Mouse (Mus musculus) layer of hippocampus, adult 2 months (tissue): ENCODE results near the gene Pik3ip1. TPM values are rescaled to one million over a fixed set of nuclear protein-coding genes. Genes with fewer than 3 reads are reported as not detected.

Source experiments
- DNase-seq, 2 experiments: peaks; one replicate each; pipeline ENCODE4 v3.0.0; 2022; ENCODE audit warnings: low spot score in 2 of 2
- H3K27ac ChIP-seq: fragments of 200-600 bp; 2 replicates; pipeline ENCODE4 v1.8.1; 2022
- H3K4me3 ChIP-seq: fragments of 200-600 bp; 2 replicates; pipeline ENCODE4 v1.8.1; 2022; ENCODE audit warnings: mild to moderate bottlenecking
- CTCF ChIP-seq: fragments of 200-600 bp; conservative IDR thresholded peaks from 2 replicates; pipeline ENCODE4 v1.8.1; 2022; ENCODE audit warnings: antibody characterized with exemption, mild to moderate bottlenecking, moderate library complexity
- total RNA-seq, 2 experiments: library from RNA; stranded (reverse); gene quantifications; 2 replicates each; pipeline ENCODE4 v1.2.3; 2021

Gene Pik3ip1
- total RNA-seq, 2 experiments from 2014 or later, result 35.9 to 41.5 TPM

DNA sequence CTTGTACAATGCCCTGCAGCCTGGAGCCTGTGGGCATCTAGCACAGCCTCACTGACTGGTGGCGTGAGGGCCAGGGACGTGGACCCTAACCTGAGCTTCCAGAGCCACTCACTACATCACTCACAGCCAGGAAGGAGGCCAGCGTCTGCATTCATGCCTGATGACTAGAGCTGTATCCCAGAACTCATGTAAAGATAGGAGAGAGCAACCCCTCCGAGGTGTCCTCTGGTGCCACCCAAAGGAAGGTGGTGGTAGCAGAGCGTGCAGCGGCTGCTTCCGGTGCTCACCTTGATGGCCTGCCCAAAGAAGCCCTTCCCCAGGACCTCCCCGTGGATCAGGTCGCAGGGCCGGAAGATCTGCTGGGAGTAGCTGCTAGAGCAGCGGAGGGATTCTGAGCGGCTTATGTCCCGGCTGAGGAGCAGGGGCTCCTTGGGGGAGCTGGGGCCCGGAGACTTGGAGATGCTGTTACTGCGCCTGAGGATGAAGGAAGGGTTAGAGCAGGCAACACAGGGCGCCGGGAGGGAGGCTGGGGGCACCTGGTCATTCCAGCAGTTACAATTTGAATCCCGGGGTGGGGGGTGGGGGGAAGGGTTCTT, 22.9 kb downstream of the Pik3ip1 start:
- TF ChIP-seq CTCF, result peak; percentile 60
- Histone ChIP-seq H3K27ac (no peak overlapping the region), H3K4me3 (no peak overlapping the region)
- no peak for DNase-seq

DNA sequence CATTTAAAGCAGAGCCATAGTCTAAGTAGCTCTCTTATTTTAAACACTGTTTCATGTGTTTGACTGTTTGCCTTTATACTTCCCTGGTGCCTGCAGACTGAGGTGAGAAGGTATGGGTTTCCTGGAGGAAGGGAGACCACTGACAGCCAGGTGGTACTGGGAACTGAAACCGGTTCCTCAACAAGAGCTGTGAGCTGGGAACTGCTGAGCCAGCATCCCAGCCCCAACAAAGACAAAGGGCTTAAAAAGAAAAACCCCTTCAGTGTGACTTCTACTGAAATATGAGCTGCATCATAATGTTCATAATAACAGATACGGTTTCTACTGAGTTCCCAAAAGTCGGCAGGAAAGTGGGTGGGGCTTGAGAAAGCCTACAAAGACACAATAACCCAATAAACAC, 32.7 kb downstream of the Pik3ip1 start:
- Histone ChIP-seq H3K4me3 (no peak overlapping the region), H3K27ac (no peak overlapping the region)
- TF ChIP-seq CTCF, result no peak
- DNase-seq, result no peak

DNA sequence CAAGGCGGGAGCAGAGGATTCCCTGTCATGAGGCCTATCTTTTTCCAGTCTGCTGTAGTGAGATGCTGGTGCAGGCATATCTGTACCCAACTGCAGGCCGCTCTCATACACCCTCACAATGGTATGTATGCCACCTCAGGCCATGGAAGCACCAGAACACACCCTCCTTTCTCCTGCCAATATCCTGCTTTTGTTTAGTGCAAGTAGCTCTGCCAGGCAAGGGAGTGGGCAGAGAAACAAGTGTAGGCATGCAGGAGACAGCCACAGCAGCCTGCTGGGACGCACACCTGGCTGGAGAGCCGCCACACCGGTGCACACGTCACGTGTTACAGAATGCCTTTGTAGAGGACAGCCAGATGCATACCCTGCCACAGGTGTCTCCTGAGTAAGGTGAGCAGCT, 36.2 kb downstream of the Pik3ip1 start:
- TF ChIP-seq CTCF, result no peak
- no peak for DNase-seq
- H3K4me3 ChIP-seq, result no peak overlapping the region
- H3K27ac ChIP-seq, result no peak overlapping the region

DNA sequence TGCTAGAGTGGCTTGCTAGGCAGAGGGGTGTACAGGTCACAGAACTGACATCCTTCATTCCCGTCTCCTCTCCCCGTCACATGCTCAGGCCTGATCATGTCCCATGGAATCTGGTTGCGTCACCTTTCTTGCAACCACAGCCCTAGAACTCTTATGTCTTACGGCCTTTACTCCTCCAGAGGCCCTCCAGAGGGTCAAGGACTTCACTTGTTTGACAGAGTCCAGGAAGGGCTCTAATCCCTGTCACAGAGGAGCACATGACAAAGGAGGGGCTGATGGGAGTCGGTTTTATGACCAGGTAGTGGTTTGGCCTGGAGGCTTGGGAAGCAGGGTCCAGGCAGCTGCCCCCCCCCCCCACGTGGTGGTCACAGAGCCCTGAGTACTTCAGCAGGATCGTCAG, 38.8 kb downstream of the Pik3ip1 start:
- no peak for TF ChIP-seq CTCF
- H3K27ac ChIP-seq, result no peak overlapping the region
- DNase-seq, result no peak
- H3K4me3 ChIP-seq, result no peak overlapping the region

DNA sequence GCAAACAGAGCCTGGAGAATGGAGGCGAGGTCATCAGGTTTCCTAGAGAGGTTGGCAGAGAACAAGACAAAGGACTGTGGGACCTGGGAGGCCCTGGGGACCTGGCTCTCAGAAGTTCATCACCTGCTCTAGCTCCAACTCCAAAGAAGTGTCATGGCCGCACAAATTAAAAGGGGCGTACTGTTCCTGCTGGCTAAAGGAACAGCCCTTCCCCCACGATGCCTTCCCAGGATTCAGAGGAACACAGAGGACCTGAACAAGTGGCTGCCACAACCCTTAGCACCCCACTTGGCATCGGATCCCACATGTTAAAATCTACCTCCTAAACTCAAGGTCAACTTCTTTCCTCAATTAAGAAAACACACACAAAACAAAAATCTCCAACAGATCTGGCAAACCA, 39.2 kb downstream of the Pik3ip1 start:
- no peak for DNase-seq
- TF ChIP-seq CTCF, result no peak
- Histone ChIP-seq H3K27ac (no peak overlapping the region), H3K4me3 (peak overlapping the region; percentile 83; the same call in 1 of the 2 replicates)

DNA sequence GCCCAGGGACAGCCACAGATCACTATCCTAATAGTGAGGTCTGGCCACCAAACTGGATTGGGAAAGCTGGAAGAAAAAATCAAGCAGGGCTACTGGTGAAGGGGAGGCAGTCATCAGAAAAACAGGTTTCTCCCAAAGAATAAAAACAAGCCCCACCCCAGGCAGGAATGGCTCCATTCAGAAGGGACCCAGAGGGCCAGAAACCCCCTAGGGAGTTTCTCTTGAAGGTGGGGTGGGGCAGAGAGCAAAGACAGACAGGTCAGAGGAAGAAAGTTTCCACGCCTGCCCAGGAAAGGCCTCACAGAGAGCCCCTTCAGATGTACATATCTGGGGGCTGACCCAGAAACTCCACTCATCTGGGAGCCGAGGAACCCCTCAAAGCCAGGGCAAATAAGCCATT, 40.0 kb downstream of the Pik3ip1 start:
- H3K27ac ChIP-seq, result peak overlapping the region; percentile 92; the same call in 1 of the 2 replicates

DNA sequence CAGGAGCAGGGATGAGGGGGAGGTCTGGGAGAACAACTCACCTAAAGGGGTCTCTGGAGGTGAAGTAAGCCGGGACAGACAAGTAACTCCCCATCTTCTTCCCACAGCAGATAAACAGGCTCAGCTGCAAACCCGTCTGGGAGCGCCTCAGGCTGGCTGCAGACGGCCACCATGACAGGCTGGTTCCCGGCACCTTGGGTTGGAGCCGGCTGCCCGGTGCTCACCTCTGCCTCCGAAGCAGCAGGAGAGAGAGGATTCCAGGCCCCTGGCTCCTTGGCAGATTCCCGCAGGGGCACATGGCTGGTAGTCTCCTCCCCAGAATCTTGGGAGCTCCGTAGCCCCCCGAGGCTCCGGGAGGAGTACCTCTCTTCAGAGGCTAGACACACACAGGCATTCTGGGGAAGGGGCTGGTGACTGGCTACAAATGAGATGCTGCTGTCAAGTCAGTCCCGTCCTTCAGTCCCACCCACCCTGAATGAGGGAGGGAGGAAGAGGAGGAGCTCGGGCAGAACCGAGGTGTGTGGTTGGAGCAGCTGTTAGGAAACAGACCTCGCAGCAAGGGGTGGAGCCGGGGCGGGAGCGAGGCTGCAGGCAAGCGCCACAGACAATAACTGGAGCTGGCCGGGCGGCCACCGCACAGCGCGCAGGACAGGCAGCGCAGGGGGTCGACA, 40.9 kb downstream of the Pik3ip1 start:
- peak; percentile 79 to 91 for DNase-seq
- Histone ChIP-seq H3K4me3 (peak overlapping the region; percentile 83), H3K27ac (peak overlapping the region; percentile 92)
- no peak for TF ChIP-seq CTCF

More for the DNA sequence above, 40.0 kb downstream of the Pik3ip1 start:
- peak overlapping the region; percentile 83 for H3K4me3 ChIP-seq
- TF ChIP-seq CTCF, result no peak
- no peak for DNase-seq

DNA sequence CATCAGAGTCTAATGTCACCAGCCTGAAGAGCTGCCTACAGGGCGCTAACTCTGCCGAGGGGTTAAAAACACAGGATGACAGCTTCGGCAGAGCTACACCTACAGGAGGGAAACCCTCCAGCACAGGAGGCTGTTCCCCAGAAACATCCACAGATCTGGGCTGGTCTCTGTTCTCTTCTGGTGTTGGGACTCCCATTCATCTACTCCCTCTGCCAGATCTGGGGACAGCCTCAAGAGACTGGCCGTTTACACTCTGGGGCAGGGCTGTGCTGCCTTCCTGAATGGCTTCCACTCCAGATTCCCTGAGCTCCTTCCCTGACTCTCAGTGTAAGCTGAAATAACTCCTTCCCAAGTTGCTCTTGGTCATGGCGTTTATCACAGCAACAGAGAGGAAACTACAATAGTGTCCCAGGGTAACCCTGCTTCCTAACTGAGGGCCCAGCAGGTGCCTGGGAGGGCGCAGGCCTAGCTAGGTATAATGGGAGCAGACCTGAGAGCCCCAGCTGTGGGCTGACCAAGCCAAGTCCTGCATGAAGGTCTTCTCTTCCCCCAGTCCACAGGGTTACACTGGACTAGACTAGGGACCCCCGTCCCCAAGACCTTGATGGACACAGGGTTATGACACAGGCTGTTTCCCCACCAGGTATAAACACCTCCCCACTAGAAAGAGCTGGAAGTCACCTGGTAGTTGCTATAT, 41.5 kb downstream of the Pik3ip1 start:
- Histone ChIP-seq H3K27ac (peak overlapping the region; percentile 92), H3K4me3 (peak overlapping the region; percentile 83)
- no peak for DNase-seq
- TF ChIP-seq CTCF, result no peak

DNA sequence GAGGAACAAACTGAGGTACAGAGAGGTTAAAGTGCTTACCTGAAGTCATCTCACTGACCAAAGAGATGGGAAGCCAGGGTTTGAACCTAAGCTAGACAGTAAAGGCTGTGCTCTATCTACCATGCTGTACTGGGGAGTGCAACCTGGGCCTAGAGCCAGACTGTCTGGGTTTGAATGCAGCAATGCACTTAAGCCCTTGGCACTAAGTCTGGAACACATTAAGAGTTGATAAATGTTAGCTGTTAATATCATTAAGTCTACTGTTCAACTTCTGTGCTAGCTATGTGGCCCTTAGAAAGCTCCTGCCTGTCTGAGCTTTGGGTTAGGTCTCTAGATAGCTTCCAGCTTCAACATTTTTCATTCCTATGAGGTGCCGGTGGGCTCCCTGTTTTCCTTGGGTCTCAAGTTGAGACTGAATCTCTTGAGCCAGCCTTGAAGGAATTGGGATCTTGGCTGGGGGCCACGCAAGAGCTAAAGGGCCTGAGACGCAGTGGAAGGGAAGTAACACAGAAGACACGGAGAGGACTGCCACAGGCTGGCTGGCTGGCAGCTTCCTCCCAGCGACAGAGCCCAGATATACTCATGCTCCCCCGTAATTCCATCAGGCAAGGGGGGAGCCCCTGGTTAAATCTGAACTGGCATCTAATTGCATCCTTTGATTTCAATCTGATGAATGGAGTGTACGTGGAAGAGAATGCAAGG, 43.5 kb downstream of the Pik3ip1 start:
- TF ChIP-seq CTCF, result no peak
- no peak overlapping the region for H3K4me3 ChIP-seq
- peak overlapping the region; percentile 67 for H3K27ac ChIP-seq
- no peak for DNase-seq

DNA sequence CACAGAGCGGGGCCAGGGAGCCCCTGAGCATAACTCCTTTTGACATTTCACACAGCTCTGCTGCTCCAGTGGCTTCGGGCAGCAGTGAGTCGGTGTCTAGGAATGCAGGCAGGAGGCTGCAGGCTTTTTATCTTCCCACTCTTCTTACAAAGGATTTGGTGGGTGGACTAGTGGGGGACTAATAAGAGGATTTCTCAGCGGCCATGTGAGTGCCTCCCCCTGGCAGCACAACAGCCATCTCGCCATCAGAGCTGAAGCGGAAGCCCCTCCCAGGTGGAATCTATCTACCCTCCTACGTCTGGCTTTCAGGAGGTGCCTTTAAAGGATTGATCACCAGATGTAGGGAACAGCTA, 44.1 kb downstream of the Pik3ip1 start:
- no peak overlapping the region for H3K4me3 ChIP-seq
- no peak for TF ChIP-seq CTCF
- peak overlapping the region; percentile 67 for H3K27ac ChIP-seq
- DNase-seq, result no peak

DNA sequence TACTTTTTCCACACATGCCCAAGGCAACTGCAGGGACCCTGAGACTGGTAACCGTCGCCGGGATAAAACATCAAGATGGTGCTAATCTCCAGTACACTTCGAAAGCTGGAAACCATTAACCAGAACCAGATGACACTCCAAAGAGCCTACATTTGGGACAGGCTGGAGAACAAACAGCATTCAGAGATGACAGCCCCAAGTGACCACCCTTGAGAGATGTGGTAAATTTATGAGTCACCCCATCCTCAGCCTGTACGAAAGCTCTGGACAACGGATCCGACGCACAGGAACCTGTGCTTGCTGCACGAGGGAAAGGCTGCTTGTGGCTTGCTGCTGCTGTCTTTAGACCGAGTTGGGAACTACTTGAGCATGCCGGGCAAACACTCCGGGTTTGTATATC, 44.5 kb downstream of the Pik3ip1 start:
- no peak for DNase-seq
- no peak overlapping the region for H3K4me3 ChIP-seq
- H3K27ac ChIP-seq, result peak overlapping the region; percentile 67; the same call in 1 of the 2 replicates
- TF ChIP-seq CTCF, result no peak

DNA sequence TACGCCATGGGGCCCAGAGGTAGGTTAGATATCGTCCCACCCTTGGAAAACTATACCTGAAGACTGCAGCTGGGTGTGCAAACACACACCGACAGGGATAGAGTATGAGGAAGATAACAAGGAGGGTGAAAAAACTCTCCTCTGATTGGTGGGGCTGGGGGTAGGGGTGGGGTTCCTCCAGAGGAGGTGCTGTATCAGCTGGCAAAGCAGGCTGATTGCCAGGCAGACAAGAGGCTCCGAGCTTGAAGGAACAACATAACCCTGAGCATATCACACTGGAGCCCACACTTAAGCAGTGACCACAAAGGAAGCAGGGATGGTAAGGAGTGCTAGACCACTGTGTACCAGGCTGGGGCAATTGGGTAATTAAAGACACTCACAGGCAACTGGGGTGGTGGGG, 49.2 kb downstream of the Pik3ip1 start:
- TF ChIP-seq CTCF, result no peak
- DNase-seq, result no peak
- H3K4me3 ChIP-seq, result no peak overlapping the region
- no peak overlapping the region for H3K27ac ChIP-seq

DNA sequence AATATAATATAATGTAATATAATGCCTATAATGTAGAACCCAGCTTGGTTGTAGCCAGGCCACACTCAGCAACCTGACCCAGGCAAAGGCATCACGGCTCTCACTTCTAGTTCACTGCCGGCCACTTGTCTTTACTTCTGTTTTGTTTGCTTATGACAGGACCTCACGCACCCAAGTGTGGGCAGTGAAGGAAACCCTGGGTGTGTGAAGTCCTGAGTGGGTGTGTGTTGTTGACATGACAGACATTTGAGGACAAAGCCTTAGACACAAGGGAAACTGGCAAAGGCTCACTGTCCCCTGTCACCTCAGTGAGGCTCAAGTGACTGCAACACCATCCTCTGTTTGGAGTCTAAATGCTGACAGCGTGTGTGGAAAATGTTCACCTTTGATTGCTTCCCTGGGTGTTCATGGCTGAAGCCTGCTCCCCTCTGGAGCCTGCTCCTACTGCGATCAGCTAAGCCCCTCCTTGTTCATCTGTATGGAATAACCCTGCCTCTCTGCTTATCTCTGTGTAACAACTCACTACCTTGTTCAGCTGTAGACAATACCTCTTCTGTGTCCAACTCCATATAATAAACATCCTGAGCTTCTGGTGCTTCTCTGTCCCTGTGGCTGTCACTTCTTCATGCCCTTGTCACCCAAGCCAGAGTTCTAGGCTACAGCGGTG, 51.1 kb downstream of the Pik3ip1 start:
- Histone ChIP-seq H3K27ac (no peak overlapping the region), H3K4me3 (no peak overlapping the region)
- DNase-seq, result no peak
- TF ChIP-seq CTCF, result no peak
